Mouse (Mus musculus): ENCODE measurements around the gene Gm49373. TPM values are rescaled to one million over a fixed set of nuclear protein-coding genes. Genes with fewer than 3 reads are reported as not detected.
A peak's percentile ranks its signal among the peaks of the same experiment; 100 is the strongest.

The Gm49373 gene
- polyA plus RNA-seq, 1 experiment = 0.17 TPM

GRCm38 (mm10) chr9:21031251-21031895, 41.5 kb downstream of the Gm49373 start:
- under 1% methylated on average over 36 of the region's 36 CpGs for WGBS
- DNase-seq = peak; percentile 65
- Histone ChIP-seq H3K4me3 (replicated peaks; ENCODE audit: extremely low read depth, low read depth, low read length) (peak overlapping the region; percentile 72), H3K4me1 (ENCODE audit: control insufficient read depth, insufficient read depth, low read length) (peaks cover 14% of the 10 kb centered on the region)
- TF ChIP-seq POLR2A (IDR thresholded peaks at IDR 0.05; ENCODE audit: borderline replicate concordance, extremely low read depth, low read depth, low read length) = peak; percentile 47; the same call in 1 of the 2 replicates
- TF ChIP-seq CTCF (IDR thresholded peaks at IDR 0.05; ENCODE audit: insufficient read depth, low read length) = no peak

- peak; percentile 61 for TF ChIP-seq CTCF (IDR thresholded peaks at IDR 0.05; ENCODE audit: insufficient read depth, low read length)
- TF ChIP-seq POLR2A (IDR thresholded peaks at IDR 0.05; ENCODE audit: borderline replicate concordance, extremely low read depth, low read depth, low read length) = no peak
- Histone ChIP-seq H3K4me3 (replicated peaks; ENCODE audit: extremely low read depth, low read depth, low read length) (peak overlapping the region; percentile 72), H3K4me1 (ENCODE audit: control insufficient read depth, insufficient read depth, low read length) (peaks cover 14% of the 10 kb centered on the region)
- peak; percentile 76 for DNase-seq
- under 1% methylated on average over 13 of the region's 13 CpGs for WGBS
These were observed 42.1 kb downstream of the Gm49373 start for GRCm38 (mm10) chr9:21030781-21031250.

GRCm38 (mm10) chr9:21030055-21030600, 42.8 kb downstream of the Gm49373 start:
- peaks cover 14% of the 10 kb centered on the region for H3K4me1 ChIP-seq (ENCODE audit: control insufficient read depth, insufficient read depth, low read length)
- no peak overlapping the region for H3K4me3 ChIP-seq (replicated peaks; ENCODE audit: extremely low read depth, low read depth, low read length)
- DNase-seq = no peak
- TF ChIP-seq POLR2A (IDR thresholded peaks at IDR 0.05; ENCODE audit: borderline replicate concordance, extremely low read depth, low read depth, low read length) = no peak
- no peak for TF ChIP-seq CTCF (IDR thresholded peaks at IDR 0.05; ENCODE audit: insufficient read depth, low read length)
- 35% methylated on average over 22 of the region's 22 CpGs for WGBS

- TF ChIP-seq POLR2A (IDR thresholded peaks at IDR 0.05; ENCODE audit: borderline replicate concordance, extremely low read depth, low read depth, low read length) (0 out of 2 replicates have a peak, but pooled peaks have one; percentile 5), CTCF (IDR thresholded peaks at IDR 0.05; ENCODE audit: insufficient read depth, low read length) (peak; percentile 74)
- peak; percentile 88 for DNase-seq
- H3K4me3 ChIP-seq (replicated peaks; ENCODE audit: extremely low read depth, low read depth, low read length) = peak within 1 kb of the TSS; percentile 43
- 3% methylated on average over 37 of the region's 37 CpGs for WGBS
- H3K4me1 ChIP-seq (ENCODE audit: control insufficient read depth, insufficient read depth, low read length) = peaks cover 14% of the 10 kb centered on the region
These were observed 43.4 kb downstream of the Gm49373 start, which contains the start of gene Icam4 for GRCm38 (mm10) chr9:21029291-21030054. Gene Icam4, plus strand, starts transcription at chr9:21029373.

- no peak overlapping the region for H3K4me3 ChIP-seq (replicated peaks; ENCODE audit: extremely low read depth, low read depth, low read length)
- peaks cover 14% of the 10 kb centered on the region for H3K4me1 ChIP-seq (ENCODE audit: control insufficient read depth, insufficient read depth, low read length)
- 57% methylated on average over 6 of the region's 6 CpGs for WGBS
- DNase-seq = no peak
- TF ChIP-seq POLR2A (IDR thresholded peaks at IDR 0.05; ENCODE audit: borderline replicate concordance, extremely low read depth, low read depth, low read length) = no peak
- TF ChIP-seq CTCF (IDR thresholded peaks at IDR 0.05; ENCODE audit: insufficient read depth, low read length) = no peak
These were observed 44.3 kb downstream of the Gm49373 start for GRCm38 (mm10) chr9:21028560-21029110.

GRCm38 (mm10) chr9:21027774-21028290, 45.1 kb downstream of the Gm49373 start:
- Histone ChIP-seq H3K4me1 (ENCODE audit: control insufficient read depth, insufficient read depth, low read length) (peaks cover 12% of the 10 kb centered on the region), H3K4me3 (replicated peaks; ENCODE audit: extremely low read depth, low read depth, low read length) (no peak overlapping the region)
- TF ChIP-seq POLR2A (IDR thresholded peaks at IDR 0.05; ENCODE audit: borderline replicate concordance, extremely low read depth, low read depth, low read length) (no peak), CTCF (IDR thresholded peaks at IDR 0.05; ENCODE audit: insufficient read depth, low read length) (no peak)
- 61% methylated on average over 8 of the region's 8 CpGs for WGBS
- DNase-seq = no peak

GRCm38 (mm10) chr9:21026849-21027248, 46.0 kb downstream of the Gm49373 start:
- 59% methylated on average over 12 of the region's 12 CpGs for whole genome bisulfite sequencing
- Histone ChIP-seq H3K4me3 (replicated peaks; ENCODE audit: extremely low read depth, low read depth, low read length) (peak overlapping the region; percentile 22), H3K4me1 (ENCODE audit: control insufficient read depth, insufficient read depth, low read length) (peaks cover 8% of the 10 kb centered on the region)
- TF ChIP-seq POLR2A (IDR thresholded peaks at IDR 0.05; ENCODE audit: borderline replicate concordance, extremely low read depth, low read depth, low read length) = no peak
- no peak for TF ChIP-seq CTCF (IDR thresholded peaks at IDR 0.05; ENCODE audit: insufficient read depth, low read length)
- peak; percentile 51 for DNase-seq

- TF ChIP-seq CTCF (IDR thresholded peaks at IDR 0.05; ENCODE audit: insufficient read depth, low read length) = no peak
- TF ChIP-seq POLR2A (IDR thresholded peaks at IDR 0.05; ENCODE audit: borderline replicate concordance, extremely low read depth, low read depth, low read length) = peak; percentile 69; the same call in 1 of the 2 replicates
- peak; percentile 77 for DNase-seq
- WGBS = 54% methylated on average over 19 of the region's 19 CpGs
- H3K4me1 ChIP-seq (ENCODE audit: control insufficient read depth, insufficient read depth, low read length) = peaks cover 14% of the 10 kb centered on the region
- H3K4me3 ChIP-seq (replicated peaks; ENCODE audit: extremely low read depth, low read depth, low read length) = peak overlapping the region; percentile 65
These were observed 47.6 kb downstream of the Gm49373 start for GRCm38 (mm10) chr9:21025258-21025810.

All from lung, adult 2 months (tissue).